Mouse (Mus musculus) heart, embryonic 15.5 days (tissue): ENCODE results near the gene Adam20. TPM values are rescaled to one million over a fixed set of nuclear protein-coding genes. Genes with fewer than 3 reads are reported as not detected.
"Not testable (repeated sequence)": the region's sequence is repeated elsewhere in the genome, so short reads cannot be mapped to it uniquely, and the experiment has no call there.

Source experiments
- ATAC-seq: fragments of 200-750 bp; cut with Nextera tagmentation; replicated peaks from 2 replicates; pipeline ENCODE4 v1.8.0; 2017; ENCODE audit warnings: low read depth, moderate TSS enrichment; ENCODE audit not compliant: insufficient number of reproducible peaks, insufficient read depth, low FRiP score
- H3K27ac ChIP-seq: fragments of 300-500 bp; sonication (generic); 2 replicates; pipeline ENCODE4 v1.5.1; 2015; ENCODE audit warnings: mild to moderate bottlenecking, inconsistent platforms
- H3K27me3 ChIP-seq: fragments of 300-500 bp; sonication (generic); 2 replicates; pipeline ENCODE4 v1.6.1; 2015; ENCODE audit warnings: inconsistent platforms
- H3K36me3 ChIP-seq: fragments of 300-500 bp; sonication (generic); 2 replicates; pipeline ENCODE4 v1.6.1; 2015; ENCODE audit warnings: mild to moderate bottlenecking, inconsistent platforms
- H3K4me1 ChIP-seq: fragments of 300-500 bp; sonication (generic); replicated peaks from 2 replicates; pipeline ENCODE4 v1.6.1; 2015; ENCODE audit warnings: inconsistent platforms
- H3K4me2 ChIP-seq: fragments of 300-500 bp; sonication (generic); 2 replicates; pipeline ENCODE4 v1.6.1; 2015; ENCODE audit warnings: inconsistent platforms, mild to moderate bottlenecking, moderate library complexity
- H3K4me3 ChIP-seq: fragments of 300-500 bp; sonication (generic); 2 replicates; pipeline ENCODE4 v1.5.1; 2015; ENCODE audit warnings: mild to moderate bottlenecking, inconsistent platforms
- H3K9ac ChIP-seq: fragments of 300-500 bp; sonication (generic); 2 replicates; pipeline ENCODE4 v1.6.1; 2015; ENCODE audit warnings: mild to moderate bottlenecking, inconsistent platforms
- H3K9me3 ChIP-seq: fragments of 300-500 bp; sonication (generic); replicated peaks from 2 replicates; pipeline ENCODE4 v1.6.1; 2016; ENCODE audit warnings: inconsistent platforms
- WGBS: fragments of 180-500 bp; shearing (Covaris S2); methylation state at CpG from one replicate; pipeline ENCODE4 v1.1.7; 2015; ENCODE audit warnings: mixed read lengths; 5-methylcytosine and 5-hydroxymethylcytosine counted together
- polyA plus RNA-seq: library from polyadenylated mRNA; unstranded; fragments of >200 nt; fragmentation: Nextera tagmentation; extraction: Ambion mirVana; gene quantifications from 2 replicates; pipeline ENCODE4 v1.2.1, GENCODE M21; 2015

The Adam20 gene
- polyA plus RNA-seq = not detected in 2 replicates

GRCm38 (mm10) chr8:40792973-40793372 lies at the start of gene Adam20:
Adam20 (plus strand) TSS chr8:40793273.
- WGBS = 55% methylated on average over 1 of the region's 1 CpGs
- H3K36me3 ChIP-seq, H3K4me1 ChIP-seq, H3K4me2 ChIP-seq, H3K9ac ChIP-seq, H3K9me3 ChIP-seq, H3K27me3 ChIP-seq, H3K4me3 ChIP-seq, ATAC-seq, H3K27ac ChIP-seq: not testable (repeated sequence)

GRCm38 (mm10) chr8:40751908-40752307 lies 41.2 kb upstream of the Adam20 start, which contains the start of gene Adam25:
Adam25 (plus strand) TSS chr8:40752208.
- H3K4me2 ChIP-seq, ATAC-seq, H3K4me3 ChIP-seq, H3K36me3 ChIP-seq, H3K27ac ChIP-seq, H3K4me1 ChIP-seq, H3K9me3 ChIP-seq, H3K9ac ChIP-seq, H3K27me3 ChIP-seq: not testable (repeated sequence)
- 36% methylated on average over 1 of the region's 1 CpGs for WGBS

DNA sequence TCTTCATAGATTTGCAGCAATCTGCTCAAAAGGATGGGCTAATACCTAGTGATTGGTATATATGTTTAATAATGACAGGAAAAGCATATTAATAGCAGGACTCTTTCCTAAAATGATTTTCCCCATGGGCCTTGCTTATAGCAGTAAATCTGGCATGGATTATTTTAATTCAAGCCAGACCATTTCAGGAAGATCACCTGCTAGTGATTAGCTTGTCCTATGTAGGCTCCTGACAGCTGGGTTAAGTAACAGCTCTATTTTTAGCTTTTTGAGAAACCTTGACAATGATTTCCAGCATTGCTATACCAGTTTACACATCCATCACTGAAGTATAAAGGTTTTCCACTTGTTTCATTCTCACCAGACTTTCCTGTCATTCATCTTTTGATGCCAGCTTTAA lies 9.8 kb upstream of the Adam20 start:
- no peak for ATAC-seq
- Histone ChIP-seq H3K4me2 (no peak overlapping the region), H3K9ac (no peak overlapping the region), H3K27ac (no peak overlapping the region), H3K9me3 (no peaks in the 10 kb centered on the region), H3K4me3 (no peak overlapping the region), H3K27me3 (no peaks in the 10 kb centered on the region), H3K36me3 (no peaks in the 10 kb centered on the region), H3K4me1 (no peaks in the 10 kb centered on the region)

DNA sequence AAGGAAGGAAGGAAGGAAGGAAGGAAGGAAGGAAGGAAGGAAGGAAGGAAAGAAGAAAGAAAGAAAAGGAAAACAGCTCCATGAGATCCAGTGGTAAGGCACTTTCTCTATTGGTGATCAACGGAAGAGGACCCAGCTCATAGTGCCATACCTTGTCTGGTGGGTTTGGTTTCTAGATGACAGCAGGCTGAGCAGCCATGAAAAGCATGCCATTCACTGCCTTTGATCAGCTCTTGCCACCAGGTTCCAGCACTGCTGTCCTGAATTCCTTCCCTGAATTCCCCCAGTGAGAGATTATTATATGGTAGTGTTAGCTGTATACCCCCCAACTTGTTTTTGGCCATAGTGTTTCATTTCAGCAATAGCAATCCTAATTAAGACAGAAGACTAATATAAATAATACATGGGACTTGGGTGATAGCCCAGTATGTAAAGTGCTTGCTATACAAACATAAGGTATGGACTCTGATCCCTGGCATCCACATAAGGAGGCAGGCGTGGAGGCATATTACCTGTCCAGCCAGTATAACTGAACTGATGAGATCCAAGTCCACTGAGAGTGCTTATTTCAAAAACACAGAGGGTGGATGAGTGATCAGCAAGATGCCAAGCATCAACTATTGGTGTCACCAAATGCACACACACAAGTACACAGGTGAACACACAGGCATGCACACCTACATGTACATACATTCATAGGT lies 10.5 kb downstream of the Adam20 start:
- Histone ChIP-seq H3K27ac (no peak overlapping the region), H3K9me3 (no peaks in the 10 kb centered on the region), H3K36me3 (no peaks in the 10 kb centered on the region), H3K4me2 (no peak overlapping the region), H3K4me3 (no peak overlapping the region), H3K9ac (no peak overlapping the region), H3K27me3 (no peaks in the 10 kb centered on the region), H3K4me1 (no peaks in the 10 kb centered on the region)
- 79% methylated on average over 2 of the region's 2 CpGs for WGBS
- no peak for ATAC-seq

Other genes with a start within 250 kb of the Adam20 start
- gene Adam24, start 118.2 kb upstream of the Adam20 start, polyA plus RNA-seq = not detected in 2 replicates
- gene Adam25, start 41.1 kb upstream of the Adam20 start, polyA plus RNA-seq = not detected in 2 replicates
- gene Adam39, start 29.7 kb downstream of the Adam20 start, polyA plus RNA-seq = not detected in 2 replicates